Mouse (Mus musculus): Measurements from ENCODE around the gene Ccdc187. TPM values are rescaled to one million over a fixed set of nuclear protein-coding genes. Genes with fewer than 3 reads are reported as not detected.

The Ccdc187 gene
- 0.85 and 2.2 TPM in 2 replicates for polyA plus RNA-seq (2012; rRNA removed)

DNA sequence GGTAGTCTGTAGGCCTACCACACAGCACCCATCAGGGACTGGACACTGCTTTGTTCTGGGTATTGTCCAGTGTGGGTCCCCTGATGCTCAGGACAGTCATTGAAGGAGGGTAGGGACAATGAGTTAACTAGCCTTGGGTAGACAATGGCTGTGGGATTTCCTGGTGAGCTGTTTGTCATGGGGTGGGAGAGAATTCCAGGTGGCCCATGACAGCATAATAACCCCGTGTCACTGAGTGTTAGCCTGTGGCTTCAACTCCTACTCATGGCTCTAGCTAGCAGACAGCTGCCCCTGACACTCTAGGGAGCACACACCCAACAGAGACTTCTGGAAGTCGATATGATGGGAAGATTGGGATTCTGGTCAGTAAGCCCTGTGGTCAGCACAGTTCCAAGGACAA is at the start of gene Ccdc187:
TSS of gene Ccdc187 (minus strand) at position 101 of the 400 bp plus-strand sequence.
- H3K27ac ChIP-seq (ENCODE audit: insufficient read depth, low read length) = no peak within 1 kb of the TSS
- H3K4me1 ChIP-seq (ENCODE audit: control insufficient read depth, insufficient read depth, low read length) = peaks cover 7% of the 10 kb centered on the region
- no peak for TF ChIP-seq CTCF (IDR thresholded peaks at IDR 0.05; ENCODE audit: extremely low read depth, insufficient read depth, low read length)
- H3K4me3 ChIP-seq (ENCODE audit: insufficient read depth, low read length) = no peak within 1 kb of the TSS

- TF ChIP-seq CTCF (IDR thresholded peaks at IDR 0.05; ENCODE audit: extremely low read depth, insufficient read depth, low read length) (no peak), POLR2A (IDR thresholded peaks at IDR 0.05; ENCODE audit: extremely low read depth, insufficient read depth, low read length) (no peak)
- Histone ChIP-seq H3K4me3 (ENCODE audit: insufficient read depth, low read length) (no peak overlapping the region), H3K27ac (ENCODE audit: insufficient read depth, low read length) (no peak overlapping the region)
These were observed 48.5 kb upstream of the Ccdc187 start for GRCm38 (mm10) chr2:26342609-26343490.

DNA sequence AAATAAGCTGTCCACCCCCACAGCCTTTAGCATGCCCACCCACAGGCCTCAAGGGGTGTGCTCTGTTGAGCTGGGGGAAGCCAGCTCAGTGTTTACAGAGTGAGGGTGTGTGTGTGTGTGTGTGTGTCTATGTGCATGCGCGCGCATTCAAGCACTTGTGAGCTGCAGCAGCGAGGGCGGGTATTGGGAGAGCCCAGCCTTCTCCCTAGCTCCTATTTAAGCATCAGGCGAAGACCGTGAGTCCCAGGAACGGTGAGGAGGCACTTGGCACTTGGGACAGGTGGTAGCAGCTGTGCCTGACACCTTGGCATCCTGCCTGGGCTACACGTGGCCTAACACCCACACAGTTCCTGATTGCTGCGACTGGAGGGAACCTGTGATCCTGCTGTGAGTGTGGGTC is 47.7 kb upstream of the Ccdc187 start:
- H3K4me3 ChIP-seq (ENCODE audit: insufficient read depth, low read length) = no peak overlapping the region
- 0 out of 2 replicates have a peak, but pooled peaks have one; percentile 22 for TF ChIP-seq POLR2A (IDR thresholded peaks at IDR 0.05; ENCODE audit: extremely low read depth, insufficient read depth, low read length)
- no peak for TF ChIP-seq CTCF (IDR thresholded peaks at IDR 0.05; ENCODE audit: extremely low read depth, insufficient read depth, low read length)
- H3K4me1 ChIP-seq (ENCODE audit: control insufficient read depth, insufficient read depth, low read length) = peaks cover 11% of the 10 kb centered on the region
- peak overlapping the region; percentile 68 for H3K27ac ChIP-seq (ENCODE audit: insufficient read depth, low read length)

More at GRCm38 (mm10) chr2:26342609-26343490, 48.5 kb upstream of the Ccdc187 start:
- peaks cover 11% of the 10 kb centered on the region for H3K4me1 ChIP-seq (ENCODE audit: control insufficient read depth, insufficient read depth, low read length)

DNA sequence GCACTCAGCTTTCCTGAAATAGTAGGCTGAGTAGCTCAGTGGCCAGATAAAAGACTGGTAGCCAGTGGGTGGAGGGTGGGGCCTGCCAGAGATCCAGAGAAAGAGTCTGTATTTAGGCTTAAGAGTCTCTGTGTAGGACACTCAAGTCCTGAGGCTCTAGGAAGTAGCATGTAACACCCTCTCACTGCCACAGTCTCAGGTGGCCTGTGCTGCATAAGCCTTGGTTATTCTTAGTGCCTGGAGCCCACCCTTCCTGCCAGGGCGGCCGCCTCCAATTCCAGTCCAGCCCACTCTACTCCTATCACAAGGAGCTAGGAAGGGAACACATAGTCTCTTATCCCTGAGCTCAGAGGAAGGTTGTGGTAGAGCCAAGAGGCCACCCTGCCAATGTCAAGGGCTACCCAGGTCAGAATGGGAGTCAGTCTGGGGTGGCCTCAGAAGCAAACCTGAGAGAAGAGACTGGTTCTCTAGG is 47.2 kb upstream of the Ccdc187 start:
- TF ChIP-seq POLR2A (IDR thresholded peaks at IDR 0.05; ENCODE audit: extremely low read depth, insufficient read depth, low read length) (no peak), CTCF (IDR thresholded peaks at IDR 0.05; ENCODE audit: extremely low read depth, insufficient read depth, low read length) (no peak)
- Histone ChIP-seq H3K27ac (ENCODE audit: insufficient read depth, low read length) (peak overlapping the region; percentile 68), H3K4me1 (ENCODE audit: control insufficient read depth, insufficient read depth, low read length) (peaks cover 11% of the 10 kb centered on the region), H3K4me3 (ENCODE audit: insufficient read depth, low read length) (no peak overlapping the region)

GRCm38 (mm10) chr2:26339204-26339551 is 44.8 kb upstream of the Ccdc187 start:
- TF ChIP-seq POLR2A (IDR thresholded peaks at IDR 0.05; ENCODE audit: extremely low read depth, insufficient read depth, low read length) (no peak), CTCF (IDR thresholded peaks at IDR 0.05; ENCODE audit: extremely low read depth, insufficient read depth, low read length) (no peak)

DNA sequence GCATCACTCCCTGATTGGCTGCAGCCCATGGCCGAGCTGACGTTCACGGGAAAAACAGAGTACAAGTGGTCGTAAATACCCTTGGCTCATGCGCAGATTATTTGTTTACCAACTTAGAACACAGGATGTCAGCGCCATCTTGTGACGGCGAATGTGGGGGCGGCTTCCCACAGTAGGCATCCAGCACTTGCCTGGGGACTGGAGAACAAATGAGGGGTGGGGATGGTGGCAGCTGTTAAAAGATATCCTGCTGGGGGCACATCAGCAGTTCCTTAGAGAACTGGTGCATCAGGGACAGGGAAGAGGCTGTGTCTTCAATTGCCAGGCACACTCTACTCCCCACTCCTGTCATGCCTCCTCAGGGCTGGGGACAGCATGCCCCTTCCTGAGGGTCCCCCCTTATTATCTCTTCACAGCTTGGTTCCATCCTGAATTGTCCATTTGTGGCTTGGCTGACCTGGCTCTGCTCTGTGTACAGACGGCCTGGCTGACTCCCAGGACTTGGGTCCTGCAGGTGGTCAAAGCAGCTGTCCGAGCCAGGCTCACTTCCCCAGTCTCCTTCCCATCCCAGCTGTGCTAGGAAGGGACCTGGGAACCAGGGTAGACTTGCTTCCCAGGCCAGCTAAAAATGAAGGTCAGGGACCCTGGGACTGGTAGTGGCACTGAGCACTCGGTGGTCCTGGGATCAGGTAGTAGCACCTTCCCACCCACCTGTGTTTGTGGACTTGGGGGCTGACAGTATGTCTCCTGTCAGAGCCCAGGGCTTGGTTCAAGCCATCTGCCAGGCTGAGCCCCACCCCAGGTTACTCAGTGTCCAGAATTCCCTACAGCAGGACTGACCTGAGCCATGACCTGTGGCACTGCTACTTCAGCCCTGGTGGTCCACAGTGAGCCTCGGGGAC is 44.2 kb upstream of the Ccdc187 start:
- Histone ChIP-seq H3K27ac (ENCODE audit: insufficient read depth, low read length) (no peak overlapping the region), H3K4me1 (ENCODE audit: control insufficient read depth, insufficient read depth, low read length) (peaks cover 11% of the 10 kb centered on the region), H3K4me3 (ENCODE audit: insufficient read depth, low read length) (no peak overlapping the region)
- no peak for TF ChIP-seq POLR2A (IDR thresholded peaks at IDR 0.05; ENCODE audit: extremely low read depth, insufficient read depth, low read length)
- TF ChIP-seq CTCF (IDR thresholded peaks at IDR 0.05; ENCODE audit: extremely low read depth, insufficient read depth, low read length) = no peak

More at GRCm38 (mm10) chr2:26339204-26339551, 44.8 kb upstream of the Ccdc187 start:
- peaks cover 11% of the 10 kb centered on the region for H3K4me1 ChIP-seq (ENCODE audit: control insufficient read depth, insufficient read depth, low read length)
- no peak overlapping the region for H3K4me3 ChIP-seq (ENCODE audit: insufficient read depth, low read length)
- no peak overlapping the region for H3K27ac ChIP-seq (ENCODE audit: insufficient read depth, low read length)

GRCm38 (mm10) chr2:26330702-26331101 is 36.3 kb upstream of the Ccdc187 start:
- Histone ChIP-seq H3K27ac (ENCODE audit: insufficient read depth, low read length) (peak overlapping the region; percentile 49; the same call in 1 of the 2 replicates), H3K4me3 (ENCODE audit: insufficient read depth, low read length) (no peak overlapping the region), H3K4me1 (ENCODE audit: control insufficient read depth, insufficient read depth, low read length) (no peaks in the 10 kb centered on the region)
- TF ChIP-seq CTCF (IDR thresholded peaks at IDR 0.05; ENCODE audit: extremely low read depth, insufficient read depth, low read length) = no peak
- TF ChIP-seq POLR2A (IDR thresholded peaks at IDR 0.05; ENCODE audit: extremely low read depth, insufficient read depth, low read length) = no peak

GRCm38 (mm10) chr2:26330056-26330468 is 35.7 kb upstream of the Ccdc187 start:
- peak overlapping the region; percentile 86 for H3K27ac ChIP-seq (ENCODE audit: insufficient read depth, low read length)
- H3K4me1 ChIP-seq (ENCODE audit: control insufficient read depth, insufficient read depth, low read length) = peaks cover under 1% of the 10 kb centered on the region; the same call in 1 of the 2 replicates
- TF ChIP-seq POLR2A (IDR thresholded peaks at IDR 0.05; ENCODE audit: extremely low read depth, insufficient read depth, low read length) (no peak), CTCF (IDR thresholded peaks at IDR 0.05; ENCODE audit: extremely low read depth, insufficient read depth, low read length) (no peak)
- no peak overlapping the region for H3K4me3 ChIP-seq (ENCODE audit: insufficient read depth, low read length)

DNA sequence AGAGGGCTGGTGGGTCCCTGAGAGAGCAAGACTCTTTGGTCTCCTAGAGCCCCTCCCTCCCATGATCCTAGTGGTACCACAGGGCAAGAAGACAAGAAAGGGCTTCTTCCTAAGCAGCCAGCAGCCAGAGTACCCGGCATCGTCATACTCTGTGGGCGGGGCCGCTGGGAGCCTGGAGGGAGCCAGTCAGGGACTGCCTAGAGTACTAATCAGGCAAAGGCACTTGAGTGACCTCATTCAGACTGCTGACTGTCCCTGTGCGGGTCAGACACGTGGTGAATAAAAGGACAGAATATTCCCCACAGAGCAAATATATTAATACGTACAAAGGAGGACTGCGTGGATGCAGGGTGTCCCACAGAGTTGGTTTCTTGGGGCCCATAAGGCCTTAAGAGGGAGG is 35.0 kb upstream of the Ccdc187 start:
- TF ChIP-seq POLR2A (IDR thresholded peaks at IDR 0.05; ENCODE audit: extremely low read depth, insufficient read depth, low read length) (no peak), CTCF (IDR thresholded peaks at IDR 0.05; ENCODE audit: extremely low read depth, insufficient read depth, low read length) (no peak)
- H3K4me1 ChIP-seq (ENCODE audit: control insufficient read depth, insufficient read depth, low read length) = peaks cover 2% of the 10 kb centered on the region; the same call in 1 of the 2 replicates
- H3K4me3 ChIP-seq (ENCODE audit: insufficient read depth, low read length) = no peak overlapping the region
- peak overlapping the region; percentile 86 for H3K27ac ChIP-seq (ENCODE audit: insufficient read depth, low read length)
